Mouse (Mus musculus) liver, postnatal 0 days (tissue): ENCODE results near the gene Slc12a8. TPM values are rescaled to one million over a fixed set of nuclear protein-coding genes. Genes with fewer than 3 reads are reported as not detected.

Experiments
- ATAC-seq: fragments of 200-750 bp; cut with Nextera tagmentation; 2 replicates; pipeline ENCODE4 v1.8.0; 2017; ENCODE audit warnings: mild to moderate bottlenecking, moderate library complexity
- DNase-seq: peaks from one replicate; pipeline ENCODE4 v3.0.0-alpha.2; 2016
- H3K27ac ChIP-seq: fragments of 300-500 bp; sonication (generic); 2 replicates; pipeline ENCODE4 v1.5.1; 2014; ENCODE audit warnings: antibody characterized with exemption, moderate library complexity, mild to moderate bottlenecking, low read depth
- H3K27me3 ChIP-seq: fragments of 300-500 bp; sonication (generic); 2 replicates; pipeline ENCODE4 v1.6.1; 2014; ENCODE audit warnings: low read length, control low read depth, mixed read lengths; ENCODE audit not compliant: insufficient read depth
- H3K36me3 ChIP-seq: fragments of 300-500 bp; sonication (generic); replicated peaks from 2 replicates; pipeline ENCODE4 v1.6.1; 2014; ENCODE audit warnings: mild to moderate bottlenecking, control low read depth, low read length, moderate library complexity, mixed read lengths; ENCODE audit not compliant: insufficient read depth
- H3K4me1 ChIP-seq: fragments of 300-500 bp; sonication (generic); 2 replicates; pipeline ENCODE4 v1.6.1; 2014; ENCODE audit warnings: antibody characterized with exemption, mild to moderate bottlenecking, control low read depth; ENCODE audit not compliant: insufficient read depth
- H3K4me2 ChIP-seq: fragments of 300-500 bp; sonication (generic); 2 replicates; pipeline ENCODE4 v1.6.1; 2014; ENCODE audit warnings: low read depth, mild to moderate bottlenecking, low read length, moderate library complexity, mixed read lengths
- H3K4me3 ChIP-seq: fragments of 300-500 bp; sonication (generic); 2 replicates; pipeline ENCODE4 v1.5.1; 2014; ENCODE audit warnings: low read depth, low read length
- H3K9ac ChIP-seq: fragments of 300-500 bp; sonication (generic); replicated peaks from 2 replicates; pipeline ENCODE4 v1.6.1; 2014; ENCODE audit warnings: mild to moderate bottlenecking, moderate library complexity
- H3K9me3 ChIP-seq: fragments of 300-500 bp; sonication (generic); 2 replicates; pipeline ENCODE4 v1.6.1; 2016; ENCODE audit warnings: mild to moderate bottlenecking, control low read depth, low read length, mixed read lengths
- CTCF ChIP-seq: sonication (generic); IDR thresholded peaks from 2 replicates; pipeline ENCODE4 v1.5.1; 2016; ENCODE audit warnings: antibody characterized with exemption, low read depth
- EP300 ChIP-seq: IDR thresholded peaks from 2 replicates; pipeline ENCODE4 v1.6.1; 2016; ENCODE audit warnings: antibody characterized with exemption, low read depth, mild to moderate bottlenecking
- WGBS: fragments of 180-500 bp; shearing (Covaris S2); extraction: QIAGEN DNeasy Blood & Tissue Kit; methylation state at CpG from one replicate; pipeline ENCODE4 v1.1.7; 2014; ENCODE audit not compliant: insufficient replicate concordance; 5-methylcytosine and 5-hydroxymethylcytosine counted together
- polyA plus RNA-seq: library from polyadenylated mRNA; unstranded; fragments of >200 nt; fragmentation: Nextera tagmentation; extraction: Ambion mirVana; gene quantifications from 2 replicates; pipeline ENCODE4 v1.2.1, GENCODE M21; 2015

Slc12a8 gene
- polyA plus RNA-seq, 1 experiment from 2014 or later = 0.18 TPM

- WGBS = 22% methylated on average over 5 of the region's 5 CpGs
- no peak overlapping the region for H3K4me2 ChIP-seq
- H3K27ac ChIP-seq = no peak overlapping the region
- no peaks in the 10 kb centered on the region for H3K27me3 ChIP-seq
- DNase-seq (peak; percentile 59), ATAC-seq (no peak)
- TF ChIP-seq EP300 (no peak), CTCF (peak; percentile 68)
- H3K4me3 ChIP-seq = no peak overlapping the region
- no peaks in the 10 kb centered on the region for H3K36me3 ChIP-seq
- H3K4me1 ChIP-seq = no peaks in the 10 kb centered on the region
- no peak overlapping the region for H3K9ac ChIP-seq
- no peaks in the 10 kb centered on the region; the same call in 1 of the 2 replicates for H3K9me3 ChIP-seq
These were observed 83.1 kb downstream of the Slc12a8 start for GRCm38 (mm10) chr16:33600216-33600615.

GRCm38 (mm10) chr16:33601299-33601698, 84.2 kb downstream of the Slc12a8 start:
- no peak overlapping the region for H3K9ac ChIP-seq
- H3K27ac ChIP-seq = no peak overlapping the region
- H3K36me3 ChIP-seq = no peaks in the 10 kb centered on the region
- no peak overlapping the region for H3K4me3 ChIP-seq
- TF ChIP-seq CTCF (no peak), EP300 (no peak)
- H3K4me2 ChIP-seq = no peak overlapping the region
- ATAC-seq = no peak
- no peaks in the 10 kb centered on the region; the same call in 1 of the 2 replicates for H3K9me3 ChIP-seq
- no peaks in the 10 kb centered on the region for H3K27me3 ChIP-seq
- no peaks in the 10 kb centered on the region for H3K4me1 ChIP-seq
- no peak for DNase-seq
- WGBS = 85% methylated on average over 8 of the region's 8 CpGs

- TF ChIP-seq EP300 (no peak), CTCF (no peak)
- WGBS = 50% methylated on average over 9 of the region's 9 CpGs
- Histone ChIP-seq H3K9ac (no peak overlapping the region), H3K27ac (no peak overlapping the region), H3K9me3 (no peaks in the 10 kb centered on the region), H3K4me3 (no peak overlapping the region), H3K36me3 (no peaks in the 10 kb centered on the region), H3K27me3 (no peaks in the 10 kb centered on the region), H3K4me1 (no peaks in the 10 kb centered on the region), H3K4me2 (no peak overlapping the region)
- ATAC-seq = no peak
- DNase-seq = no peak
These were observed 88.8 kb downstream of the Slc12a8 start for GRCm38 (mm10) chr16:33605647-33606596.

GRCm38 (mm10) chr16:33606691-33607532, 89.8 kb downstream of the Slc12a8 start:
- no peak for ATAC-seq
- H3K4me2 ChIP-seq = no peak overlapping the region
- no peaks in the 10 kb centered on the region for H3K36me3 ChIP-seq
- H3K4me3 ChIP-seq = no peak overlapping the region
- H3K27me3 ChIP-seq = no peaks in the 10 kb centered on the region
- TF ChIP-seq CTCF (no peak), EP300 (no peak)
- no peaks in the 10 kb centered on the region for H3K9me3 ChIP-seq
- H3K27ac ChIP-seq = no peak overlapping the region
- no peaks in the 10 kb centered on the region for H3K4me1 ChIP-seq
- no peak for DNase-seq
- no peak overlapping the region for H3K9ac ChIP-seq
- 64% methylated on average over 8 of the region's 8 CpGs for WGBS

DNA sequence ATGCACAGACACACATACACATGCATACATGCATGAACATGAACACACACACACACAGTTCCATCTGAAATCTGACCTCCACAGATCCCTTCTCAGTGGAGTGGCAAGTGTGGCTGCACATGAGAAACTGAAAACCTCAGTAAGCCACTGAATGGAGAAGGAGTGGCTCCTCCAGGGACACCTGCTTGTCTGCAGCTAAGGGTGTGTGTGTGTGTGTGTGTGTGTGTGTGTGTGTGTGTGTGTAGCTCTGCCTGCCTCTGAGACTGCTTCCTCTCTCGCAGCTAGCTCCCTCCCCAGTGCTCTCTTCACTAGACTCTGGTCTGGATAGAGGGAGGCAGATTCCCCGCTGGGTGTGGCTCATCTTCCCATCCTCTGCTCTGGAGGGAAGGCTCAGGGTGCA, 92.4 kb downstream of the Slc12a8 start:
- WGBS = 50% methylated on average over 2 of the region's 2 CpGs
- TF ChIP-seq EP300 (no peak), CTCF (no peak)
- H3K36me3 ChIP-seq = no peaks in the 10 kb centered on the region
- no peaks in the 10 kb centered on the region for H3K9me3 ChIP-seq
- H3K27me3 ChIP-seq = no peaks in the 10 kb centered on the region
- no peak for DNase-seq
- ATAC-seq = no peak
- H3K4me1 ChIP-seq = no peaks in the 10 kb centered on the region
- H3K9ac ChIP-seq = no peak overlapping the region
- H3K4me2 ChIP-seq = no peak overlapping the region
- no peak overlapping the region for H3K4me3 ChIP-seq
- no peak overlapping the region for H3K27ac ChIP-seq

DNA sequence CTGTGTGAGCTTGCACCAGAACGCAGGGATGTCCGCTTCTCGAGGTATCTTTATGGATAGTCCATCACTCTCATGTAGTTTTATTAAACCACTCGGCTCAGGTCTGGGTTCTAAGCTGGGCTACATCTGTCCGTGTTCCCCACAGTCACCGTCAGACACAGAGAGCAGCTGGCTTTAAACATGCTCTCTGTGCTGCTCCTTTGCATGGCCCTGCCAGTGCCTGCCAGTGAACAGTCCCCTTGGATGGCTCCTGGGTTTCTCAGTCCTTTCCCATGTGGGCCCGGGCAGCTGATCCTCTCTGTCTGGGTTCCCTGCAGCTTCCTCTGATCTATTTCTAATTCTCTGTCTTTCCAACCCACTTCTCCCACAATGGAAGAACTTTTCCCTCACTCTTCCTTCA, 93.3 kb downstream of the Slc12a8 start:
- no peak overlapping the region for H3K9ac ChIP-seq
- ATAC-seq (no peak), DNase-seq (no peak)
- H3K4me3 ChIP-seq = no peak overlapping the region
- H3K27ac ChIP-seq = no peak overlapping the region
- H3K27me3 ChIP-seq = no peaks in the 10 kb centered on the region
- WGBS = 75% methylated on average over 7 of the region's 7 CpGs
- no peaks in the 10 kb centered on the region for H3K36me3 ChIP-seq
- H3K4me1 ChIP-seq = no peaks in the 10 kb centered on the region
- TF ChIP-seq CTCF (no peak), EP300 (no peak)
- H3K9me3 ChIP-seq = no peaks in the 10 kb centered on the region
- H3K4me2 ChIP-seq = no peak overlapping the region
